1 mouse cellular context compared by ENCODE assay signal in genomic region chr6:136855183-136855582, GRCm38 (mm10).
TF ChIP-seq lines count a peak whose summit lies in the region.

No protein-coding gene starts in this region.

TF ChIP-seq in CH12.LX, 34 proteins besides CTCF, POLR2A, EP300 and RAD21:
- TF ChIP-seq CHD1 (IDR thresholded peaks at IDR 0.05; ENCODE audit: low read depth, low read length), result no peak
- peak; percentile 52 for TF ChIP-seq BHLHE40 (IDR thresholded peaks at IDR 0.05; ENCODE audit: low read depth, low read length)
- 0 out of 2 replicates have a peak, but pooled peaks have one; percentile 14 for TF ChIP-seq ETS1 (conservative IDR thresholded peaks at IDR 0.05; ENCODE audit: low read depth, low read length)
